Mouse (Mus musculus) ovary, postnatal 10 days (tissue): ENCODE results near the gene Pla2g3.
A peak's percentile ranks its signal among the peaks of the same experiment; 100 is the strongest.

Experiments
- DNase-seq: peaks from one replicate; pipeline ENCODE4 v3.0.0; 2022; ENCODE audit warnings: low spot score

Gene Pla2g3

GRCm38 (mm10) chr11:3494857-3495256 lies 6.8 kb downstream of the Pla2g3 start:
- DNase-seq = no peak

DNA sequence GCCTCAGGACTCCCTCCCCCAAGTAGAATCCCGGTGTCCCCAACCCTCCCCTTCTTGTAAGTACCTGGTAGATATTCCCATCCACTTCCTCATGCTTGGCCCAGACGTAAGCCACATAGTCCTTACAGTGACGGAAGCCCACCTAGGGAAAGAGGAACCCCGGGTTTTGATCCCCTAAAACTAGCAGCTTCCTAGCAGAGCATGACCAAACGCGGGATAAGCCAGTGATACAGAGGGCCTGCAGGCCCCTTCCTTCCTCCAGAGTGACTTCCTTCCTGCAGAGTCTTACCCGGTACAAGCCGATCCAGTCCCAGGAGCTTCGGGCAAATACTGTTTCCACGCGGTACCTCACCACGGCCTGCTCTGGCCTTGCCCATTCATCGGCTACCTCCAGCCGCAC lies 7.4 kb downstream of the Pla2g3 start:
- no peak for DNase-seq

- no peak for DNase-seq
Observed at GRCm38 (mm10) chr11:3496756-3497155, 8.7 kb downstream of the Pla2g3 start.

DNA sequence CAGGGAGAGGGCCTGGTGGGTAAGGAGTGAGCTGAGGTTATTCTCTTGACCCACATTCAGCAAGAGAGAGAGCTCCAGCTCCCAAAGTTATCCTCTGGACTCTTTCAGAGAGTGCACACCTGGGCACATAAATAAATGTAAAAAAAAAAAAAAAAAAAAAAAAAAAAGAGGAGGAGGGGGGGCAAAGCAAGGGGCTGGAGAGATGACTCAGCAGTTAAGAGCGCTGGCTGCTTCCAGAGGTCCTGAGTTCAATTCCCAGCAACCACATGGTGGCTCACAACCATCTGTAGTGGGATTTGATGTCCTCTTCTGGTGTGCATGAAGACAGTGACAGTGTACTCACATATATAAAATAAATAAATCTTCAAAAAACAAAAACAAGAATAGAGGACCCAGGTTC lies 9.2 kb downstream of the Pla2g3 start:
- no peak for DNase-seq

DNA sequence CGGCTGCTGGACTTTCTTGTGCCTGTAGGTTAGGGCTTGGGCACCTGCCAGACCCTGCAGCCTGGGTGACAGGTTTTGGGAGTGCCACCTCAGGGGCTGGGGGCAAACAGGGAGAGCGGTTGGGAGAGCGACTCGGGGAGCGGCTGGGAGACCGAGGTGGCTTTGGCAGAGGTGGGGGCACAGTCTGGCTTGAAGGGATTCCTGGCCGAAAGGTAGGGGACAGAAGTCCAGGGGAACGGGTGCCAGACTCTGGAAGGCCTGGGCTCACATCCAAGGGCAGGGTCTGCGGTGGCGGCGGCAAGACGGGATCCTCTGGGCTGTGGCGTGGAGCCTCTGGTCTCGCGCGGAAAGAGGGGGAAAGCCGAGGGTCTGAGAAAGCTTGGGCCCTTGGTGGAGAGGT lies 14.0 kb downstream of the Pla2g3 start:
- no peak for DNase-seq

DNA sequence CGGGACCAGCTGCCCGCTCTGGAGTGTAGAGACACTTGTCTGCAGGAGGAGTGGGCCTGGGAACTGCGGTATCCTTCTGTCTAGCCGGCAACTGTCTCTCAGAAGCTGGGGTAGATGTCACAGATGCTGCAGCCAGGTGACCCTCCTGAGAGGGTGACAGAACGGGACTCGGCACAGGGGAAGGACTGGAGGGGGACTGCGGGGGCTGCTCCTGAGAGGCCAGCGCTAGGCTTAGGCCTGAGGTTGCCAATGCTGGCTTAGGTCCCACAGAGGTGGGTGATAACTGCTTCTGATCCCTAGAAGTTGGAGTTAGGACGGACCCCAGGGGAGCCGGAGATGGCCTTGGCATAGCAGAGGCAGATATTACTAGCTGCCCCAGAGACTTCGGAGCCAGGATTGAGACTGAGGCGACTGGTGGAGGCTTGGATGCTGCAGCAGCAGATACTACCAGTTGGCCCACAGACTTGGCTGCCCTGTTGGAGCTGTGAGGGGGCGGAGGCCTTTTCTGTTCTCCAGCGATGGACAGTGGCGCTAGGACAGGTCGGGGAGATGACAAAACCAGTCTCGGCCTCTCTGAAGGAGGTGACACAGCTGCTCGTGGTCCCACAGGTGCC lies 14.5 kb downstream of the Pla2g3 start:
- DNase-seq = no peak

- DNase-seq = no peak
Observed at GRCm38 (mm10) chr11:3503755-3504693, 15.9 kb downstream of the Pla2g3 start.

GRCm38 (mm10) chr11:3508226-3508625 lies 20.1 kb downstream of the Pla2g3 start:
- no peak for DNase-seq

GRCm38 (mm10) chr11:3509181-3510085 lies 21.3 kb downstream of the Pla2g3 start:
- no peak for DNase-seq

GRCm38 (mm10) chr11:3510321-3510720 lies 22.2 kb downstream of the Pla2g3 start:
- DNase-seq = no peak

DNA sequence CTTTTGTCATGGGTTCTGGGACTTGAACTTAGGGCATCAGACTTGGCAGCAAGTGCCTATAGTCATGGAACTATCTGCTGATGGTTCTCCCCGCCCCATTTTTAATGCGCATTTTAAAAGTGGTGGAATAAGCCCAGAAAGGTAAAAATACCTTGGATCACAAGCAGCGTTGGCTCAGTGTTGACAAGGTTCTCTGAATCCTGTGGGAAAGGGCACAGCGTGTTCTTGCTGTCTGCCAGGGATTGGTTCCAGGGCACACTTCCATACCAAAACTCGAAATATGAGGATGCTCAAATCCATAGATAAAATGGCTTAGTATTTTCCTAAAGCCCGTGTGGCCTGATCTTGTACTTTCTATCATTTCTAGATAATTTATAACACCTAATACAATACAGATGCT lies 25.2 kb downstream of the Pla2g3 start:
- DNase-seq = no peak

DNA sequence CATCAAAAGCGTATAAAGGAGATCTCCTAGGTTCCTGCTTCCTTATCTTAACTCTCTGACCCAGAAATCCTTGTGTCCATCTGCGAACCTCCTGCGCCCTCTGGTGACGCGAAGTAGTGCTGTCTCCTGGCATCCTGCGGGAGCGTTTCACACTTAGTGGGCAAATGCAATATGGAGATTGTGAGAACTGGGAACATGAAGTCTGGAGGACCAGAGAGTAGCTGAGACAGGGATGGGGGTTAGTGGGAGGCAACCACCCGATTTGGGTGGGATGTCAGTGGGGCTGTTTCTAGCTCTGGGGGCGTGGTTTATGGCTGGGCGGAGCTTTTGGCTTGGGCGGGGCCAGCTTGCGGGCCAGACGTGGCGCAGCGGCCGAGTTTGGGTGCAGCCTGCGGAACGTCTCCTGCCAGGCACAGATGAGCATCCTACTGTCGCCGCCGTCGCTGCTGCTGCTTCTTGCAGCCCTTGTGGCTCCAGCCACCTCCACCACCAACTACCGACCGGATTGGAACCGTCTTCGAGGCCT lies 26.5 kb downstream of the Pla2g3 start, which contains the start of gene Selenom:
Selenom (plus strand) TSS at position 156 of the 526 bp plus-strand sequence.
- DNase-seq = peak; percentile 82

GRCm38 (mm10) chr11:3515216-3515615 lies 27.1 kb downstream of the Pla2g3 start:
- DNase-seq = no peak

GRCm38 (mm10) chr11:3515637-3516036 lies 27.6 kb downstream of the Pla2g3 start:
- no peak for DNase-seq

DNA sequence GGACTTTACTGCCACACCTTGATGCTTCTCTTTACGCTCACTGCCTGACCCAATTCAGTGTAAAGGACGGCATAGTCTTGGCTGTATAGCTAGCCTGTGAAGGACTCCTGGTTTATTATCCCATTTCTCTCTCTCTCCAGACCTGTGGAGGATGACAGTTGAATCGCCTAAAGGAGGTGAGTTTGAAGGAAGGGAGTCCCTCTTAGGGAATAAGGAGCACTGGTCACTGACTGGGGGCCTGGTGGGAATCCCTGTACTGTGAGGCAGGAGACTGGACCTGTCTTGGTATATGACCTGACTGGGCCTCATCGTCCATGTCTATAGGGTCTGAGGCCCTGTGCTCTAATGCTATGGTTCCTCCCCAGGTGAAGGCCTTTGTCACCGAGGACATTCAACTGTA lies 28.0 kb downstream of the Pla2g3 start:
- DNase-seq = no peak

DNA sequence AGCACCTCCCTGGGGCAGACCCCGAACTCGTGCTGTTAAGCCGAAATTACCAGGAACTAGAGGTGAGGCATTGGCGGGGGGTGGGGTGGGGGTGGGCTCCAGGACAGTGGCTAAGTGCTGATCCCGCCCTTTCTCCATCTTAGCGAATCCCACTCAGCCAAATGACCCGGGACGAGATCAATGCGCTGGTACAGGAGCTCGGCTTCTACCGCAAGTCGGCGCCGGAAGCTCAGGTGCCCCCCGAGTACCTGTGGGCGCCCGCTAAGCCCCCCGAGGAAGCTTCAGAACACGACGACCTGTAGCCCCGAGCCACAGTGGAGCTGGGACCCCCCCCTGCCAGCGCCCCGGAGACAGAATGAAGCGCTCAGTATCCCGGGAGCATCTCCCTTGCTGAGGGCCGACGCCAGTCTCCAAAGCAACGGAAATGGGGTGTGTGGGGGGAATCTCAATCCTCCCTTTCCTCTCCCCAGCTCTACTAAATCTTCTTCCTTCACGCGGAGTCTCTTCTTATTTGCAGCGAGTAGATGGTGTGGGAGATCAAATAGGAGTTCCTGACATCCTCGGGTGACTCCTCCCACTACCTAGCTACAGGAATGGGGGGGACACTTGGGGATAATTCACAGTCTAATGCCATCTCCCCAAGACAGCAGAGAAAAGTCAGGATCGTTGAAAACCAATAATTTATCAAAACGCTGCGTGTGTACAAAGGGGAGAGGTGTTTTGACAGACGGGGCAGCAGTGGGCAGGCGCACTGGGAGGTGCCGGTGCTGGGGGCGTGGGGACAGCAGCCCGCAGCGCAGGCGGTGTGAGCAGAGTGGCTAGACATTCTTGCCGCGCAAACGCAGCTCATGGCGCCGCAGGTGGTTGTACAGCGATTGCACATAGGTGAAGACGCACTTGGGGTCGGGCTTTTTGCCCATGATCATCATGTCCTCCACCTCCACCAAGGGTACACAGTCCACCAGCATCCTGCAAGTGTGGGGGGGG lies 29.1 kb downstream of the Pla2g3 start:
- DNase-seq = no peak

- no peak for DNase-seq
Observed at GRCm38 (mm10) chr11:3517846-3518732, 30.0 kb downstream of the Pla2g3 start.

DNA sequence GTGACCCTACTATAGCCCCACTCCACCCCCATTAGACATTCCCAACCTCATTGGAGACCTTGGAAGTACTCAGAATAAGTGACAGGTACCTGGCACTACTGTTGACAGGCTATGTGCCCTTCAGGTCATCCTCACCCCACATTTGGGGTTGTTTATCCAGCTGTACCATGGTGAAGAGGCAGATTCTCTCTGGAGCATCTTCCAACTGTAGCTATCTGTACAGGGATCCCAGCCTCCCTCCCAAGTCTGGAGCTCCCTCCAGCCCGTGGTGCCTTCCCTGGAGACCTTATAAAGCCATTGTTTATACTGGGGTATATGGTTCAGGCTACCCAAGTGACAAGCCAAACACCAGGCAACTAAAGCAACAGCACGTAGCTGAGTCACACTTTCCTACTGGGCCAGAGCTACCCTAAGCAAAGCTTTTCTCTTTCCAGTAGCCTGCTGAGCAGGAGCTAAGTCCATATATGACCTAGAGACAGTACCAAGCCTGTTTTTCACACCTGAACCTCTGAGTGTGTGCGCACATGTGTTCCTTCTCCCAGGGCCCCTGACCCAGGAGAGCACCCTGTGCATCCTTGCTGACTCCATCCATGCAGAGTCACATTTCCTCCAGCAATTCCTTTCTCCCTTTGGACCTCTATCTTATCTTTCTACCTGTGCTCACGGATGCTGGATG lies 31.1 kb downstream of the Pla2g3 start:
- DNase-seq = no peak

- DNase-seq = no peak
Observed at GRCm38 (mm10) chr11:3519756-3520398, 31.8 kb downstream of the Pla2g3 start.
